ENCODE assay signal across 8 mouse cellular contexts in the genomic region with DNA sequence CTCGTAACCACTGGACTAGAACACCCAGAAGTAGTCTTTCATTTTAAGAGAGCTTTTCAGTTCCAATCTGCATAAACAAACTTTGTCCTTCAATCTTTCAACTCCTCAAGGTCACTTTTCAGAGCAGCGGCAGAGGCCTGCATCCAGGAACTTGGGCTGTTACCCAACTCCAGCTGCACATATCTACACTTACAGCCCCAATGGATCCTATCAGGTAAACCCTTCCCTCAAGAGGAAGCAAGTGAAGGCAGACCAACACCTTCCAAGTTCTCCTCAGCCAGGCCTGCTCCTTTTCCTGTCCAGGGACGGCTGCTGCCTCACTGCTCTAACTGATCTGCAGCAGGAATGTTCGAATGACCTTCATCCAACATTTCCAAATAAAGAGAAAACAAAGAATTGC. TPM values are rescaled to one million over a fixed set of nuclear protein-coding genes. Genes with fewer than 3 reads are reported as not detected.
DNase-seq lines count a peak whose midpoint lies in the region; ATAC-seq and TF ChIP-seq lines count a peak whose summit lies in the region.

No protein-coding gene starts in this region.

- WGBS in embryonic facial prominence, embryonic 10.5 days: 52% methylated on average over 4 of the region's 4 CpGs
- 52% methylated on average over 4 of the region's 4 CpGs for WGBS in hindbrain, embryonic 12.5 days
- WGBS in limb, embryonic 15.5 days: 24% methylated on average over 4 of the region's 4 CpGs
- WGBS in neural tube, embryonic 13.5 days: 65% methylated on average over 4 of the region's 4 CpGs

- no peaks in the 10 kb centered on the region for H3K36me3 ChIP-seq in embryonic facial prominence, embryonic 10.5 days (replicated peaks)
- H3K36me3 ChIP-seq in hindbrain, embryonic 12.5 days: no peaks in the 10 kb centered on the region
- H3K36me3 ChIP-seq in limb, embryonic 15.5 days: no peaks in the 10 kb centered on the region
- H3K36me3 ChIP-seq in neural tube, embryonic 13.5 days: no peaks in the 10 kb centered on the region

- H3K27me3 ChIP-seq in embryonic facial prominence, embryonic 10.5 days (replicated peaks; ENCODE audit: low read depth, poor library complexity, severe bottlenecking): no peaks in the 10 kb centered on the region
- H3K27me3 ChIP-seq in hindbrain, embryonic 12.5 days: no peaks in the 10 kb centered on the region
- no peaks in the 10 kb centered on the region for H3K27me3 ChIP-seq in limb, embryonic 15.5 days
- H3K27me3 ChIP-seq in neural tube, embryonic 13.5 days: no peaks in the 10 kb centered on the region

- DNase-seq in left cerebral cortex, adult 2 months (ENCODE audit: extremely low spot score in 1 of 2, low spot score in 2 of 2): no peak
- no peak for DNase-seq in left cerebral cortex, adult 9 months (ENCODE audit: low spot score in 2 of 2)
- peak; percentile 14 for DNase-seq in embryonic facial prominence, embryonic 10.5 days (ENCODE audit: low spot score)
- DNase-seq in spleen, postnatal 14 days (ENCODE audit: low spot score in 2 of 2): no peak
- no peak for DNase-seq in cerebellum, adult 9-10 months

- H3K9ac ChIP-seq in hindbrain, embryonic 12.5 days: peak overlapping the region; percentile 66
- H3K9ac ChIP-seq in limb, embryonic 15.5 days: peak overlapping the region; percentile 12; the same call in 1 of the 2 replicates
- H3K9ac ChIP-seq in neural tube, embryonic 13.5 days: peak overlapping the region; percentile 79

- peaks cover 53% of the 10 kb centered on the region for H3K4me1 ChIP-seq in embryonic facial prominence, embryonic 10.5 days
- H3K4me1 ChIP-seq in hindbrain, embryonic 12.5 days: peaks cover 30% of the 10 kb centered on the region
- H3K4me1 ChIP-seq in limb, embryonic 15.5 days: peaks cover 22% of the 10 kb centered on the region
- peaks cover 60% of the 10 kb centered on the region for H3K4me1 ChIP-seq in neural tube, embryonic 13.5 days (replicated peaks)

- peak overlapping the region; percentile 84 for H3K27ac ChIP-seq in left cerebral cortex, adult 2 months
- peak overlapping the region; percentile 92 for H3K27ac ChIP-seq in embryonic facial prominence, embryonic 10.5 days (replicated peaks)
- H3K27ac ChIP-seq in hindbrain, embryonic 12.5 days: peak overlapping the region; percentile 23
- peak overlapping the region; percentile 57; the same call in 1 of the 2 replicates for H3K27ac ChIP-seq in limb, embryonic 15.5 days
- no peak overlapping the region for H3K27ac ChIP-seq in neural tube, embryonic 13.5 days (replicated peaks)

- intact Hi-C loops in left cerebral cortex, adult 2 months (cut with DNase I): no loop called here

- no peak for ATAC-seq in hindbrain, embryonic 12.5 days (ENCODE audit: low FRiP score)
- no peak for ATAC-seq in limb, embryonic 15.5 days (ENCODE audit: insufficient number of reproducible peaks, low FRiP score, low TSS enrichment, low read depth)
- ATAC-seq in neural tube, embryonic 13.5 days (ENCODE audit: low read depth): no peak

- H3K4me2 ChIP-seq in hindbrain, embryonic 12.5 days (replicated peaks): peak overlapping the region; percentile 79
- peak overlapping the region; percentile 57 for H3K4me2 ChIP-seq in limb, embryonic 15.5 days
- peak overlapping the region; percentile 74 for H3K4me2 ChIP-seq in neural tube, embryonic 13.5 days

- peak overlapping the region; percentile 67 for H3K4me3 ChIP-seq in left cerebral cortex, adult 2 months
- H3K4me3 ChIP-seq in embryonic facial prominence, embryonic 10.5 days: peak overlapping the region; percentile 65
- peak overlapping the region; percentile 53 for H3K4me3 ChIP-seq in hindbrain, embryonic 12.5 days
- H3K4me3 ChIP-seq in limb, embryonic 15.5 days: peak overlapping the region; percentile 54
- peak overlapping the region; percentile 58 for H3K4me3 ChIP-seq in neural tube, embryonic 13.5 days

- TF ChIP-seq CTCF in left cerebral cortex, adult 2 months (IDR thresholded peaks at IDR 0.05): no peak

- no peaks in the 10 kb centered on the region for H3K9me3 ChIP-seq in embryonic facial prominence, embryonic 10.5 days
- H3K9me3 ChIP-seq in hindbrain, embryonic 12.5 days (replicated peaks): no peaks in the 10 kb centered on the region
- no peaks in the 10 kb centered on the region for H3K9me3 ChIP-seq in limb, embryonic 15.5 days
- H3K9me3 ChIP-seq in neural tube, embryonic 13.5 days: no peaks in the 10 kb centered on the region

RNA-seq across cellular contexts. Expression of gene Nfyc, which starts 17.2 kb away (rescaled TPM):
- total RNA-seq in left cerebral cortex, adult 2 months (2021): 10 to 100 TPM; 49.9 to 53.7 TPM
- 126 and 128 TPM in 2 replicates for polyA plus RNA-seq in embryonic facial prominence, embryonic 10.5 days (2016; fragmentation: Nextera tagmentation; extraction: Ambion mirVana)
- polyA plus RNA-seq in hindbrain, embryonic 12.5 days (2016; fragmentation: Nextera tagmentation; extraction: Ambion mirVana): 101 and 104 TPM in 2 replicates
- 92.8 and 94.6 TPM in 2 replicates for polyA plus RNA-seq in limb, embryonic 15.5 days (2015; fragmentation: Nextera tagmentation; extraction: Ambion mirVana)
- polyA plus RNA-seq in neural tube, embryonic 13.5 days (2015; fragmentation: Nextera tagmentation; extraction: Ambion mirVana): 86.6 and 90.8 TPM in 2 replicates

RNA-seq across cellular contexts. Expression of gene Rims3, which starts 40.4 kb away (rescaled TPM):
- total RNA-seq in left cerebral cortex, adult 2 months (2021): 100 to 1,000 TPM; 175 to 181 TPM
- polyA plus RNA-seq in embryonic facial prominence, embryonic 10.5 days (2016; fragmentation: Nextera tagmentation; extraction: Ambion mirVana): 1.8 and 2.4 TPM in 2 replicates
- polyA plus RNA-seq in hindbrain, embryonic 12.5 days (2016; fragmentation: Nextera tagmentation; extraction: Ambion mirVana): 8.5 and 9.2 TPM in 2 replicates
- polyA plus RNA-seq in limb, embryonic 15.5 days (2015; fragmentation: Nextera tagmentation; extraction: Ambion mirVana): 0.24 and 0.35 TPM in 2 replicates
- polyA plus RNA-seq in neural tube, embryonic 13.5 days (2015; fragmentation: Nextera tagmentation; extraction: Ambion mirVana): 16.1 and 18.8 TPM in 2 replicates

Comparison
In these comparisons a context has a peak if more than half of its experiments do, and no peak if none do; other contexts are left out.
1. H3K9ac ChIP-seq: peak in every context shown above with its lines; median percentile 79 in neural tube, embryonic 13.5 days; 66 in hindbrain, embryonic 12.5 days; 12 in limb, embryonic 15.5 days.